Mouse (Mus musculus): Measurements from ENCODE around the gene Rpl19.
A peak's percentile ranks its signal among the peaks of the same experiment; 100 is the strongest.

Gene Rpl19

DNA sequence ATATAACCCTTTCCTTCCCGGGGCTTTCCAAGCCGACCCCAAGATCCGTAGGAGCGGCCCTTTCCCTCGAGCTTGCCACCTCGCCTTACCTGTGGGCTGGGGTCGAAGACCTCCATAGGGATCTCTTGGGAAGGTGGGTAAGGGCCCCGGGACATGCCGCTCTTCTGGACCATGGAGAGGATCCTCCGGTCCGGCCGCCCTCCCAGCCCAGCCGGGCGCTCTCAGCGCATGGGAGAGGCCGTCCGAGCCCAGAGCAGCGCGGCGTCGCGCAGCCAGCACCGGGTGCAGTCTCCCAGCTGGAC lies 4.3 kb upstream of the Rpl19 start:
- no peak for DNase-seq (ENCODE audit: low read depth, low spot score)

GRCm38 (mm10) chr11:98022555-98023371 lies 3.7 kb upstream of the Rpl19 start, which contains the start of gene Cacnb1:
Gene Cacnb1, minus strand, starts transcription at chr11:98023034.
- DNase-seq (ENCODE audit: low read depth, low spot score) = peak; percentile 43

GRCm38 (mm10) chr11:98024516-98024915 lies 2.0 kb upstream of the Rpl19 start:
- no peak for DNase-seq (ENCODE audit: low read depth, low spot score)

DNA sequence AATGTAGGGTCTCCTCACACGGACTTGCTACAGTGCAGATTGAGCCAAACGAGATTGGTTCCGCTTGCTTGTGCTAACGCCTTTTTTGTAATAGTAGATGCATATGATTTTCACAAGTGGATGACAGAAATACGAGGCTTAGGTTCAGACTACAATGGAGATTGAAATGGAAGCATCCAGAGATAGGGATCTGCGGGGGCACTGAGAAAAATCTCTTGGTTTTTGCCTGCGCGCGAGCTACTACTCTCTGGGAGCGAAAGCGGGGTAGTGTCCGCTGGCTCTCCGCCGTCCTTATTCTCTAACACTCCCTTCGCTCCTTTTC lies 301 bp upstream of the Rpl19 start:
- DNase-seq (ENCODE audit: low read depth, low spot score) = no peak

DNA sequence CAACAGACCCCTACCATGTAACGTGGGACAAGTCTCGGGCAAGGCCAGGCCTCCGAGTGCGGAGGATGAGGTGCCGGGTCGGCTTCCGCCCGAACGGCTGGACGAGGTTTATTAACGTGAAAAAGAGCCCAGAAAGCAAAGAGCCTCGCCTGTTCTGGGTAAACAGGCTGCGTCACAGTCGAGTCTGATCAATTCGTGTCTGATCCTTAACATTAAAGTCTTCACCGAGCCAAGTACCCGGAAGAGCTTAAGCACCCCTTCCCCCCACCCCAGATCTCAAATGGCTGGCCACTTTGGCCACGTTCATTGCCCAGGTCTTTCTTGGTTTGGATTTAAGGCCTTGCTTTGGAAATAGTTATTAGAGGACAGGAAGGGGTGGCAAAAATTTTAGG lies 783 bp downstream of the Rpl19 start:
- no peak for DNase-seq (ENCODE audit: low read depth, low spot score)

- no peak for DNase-seq (ENCODE audit: low read depth, low spot score)
These were observed 1.3 kb downstream of the Rpl19 start for GRCm38 (mm10) chr11:98027785-98028184.

DNA sequence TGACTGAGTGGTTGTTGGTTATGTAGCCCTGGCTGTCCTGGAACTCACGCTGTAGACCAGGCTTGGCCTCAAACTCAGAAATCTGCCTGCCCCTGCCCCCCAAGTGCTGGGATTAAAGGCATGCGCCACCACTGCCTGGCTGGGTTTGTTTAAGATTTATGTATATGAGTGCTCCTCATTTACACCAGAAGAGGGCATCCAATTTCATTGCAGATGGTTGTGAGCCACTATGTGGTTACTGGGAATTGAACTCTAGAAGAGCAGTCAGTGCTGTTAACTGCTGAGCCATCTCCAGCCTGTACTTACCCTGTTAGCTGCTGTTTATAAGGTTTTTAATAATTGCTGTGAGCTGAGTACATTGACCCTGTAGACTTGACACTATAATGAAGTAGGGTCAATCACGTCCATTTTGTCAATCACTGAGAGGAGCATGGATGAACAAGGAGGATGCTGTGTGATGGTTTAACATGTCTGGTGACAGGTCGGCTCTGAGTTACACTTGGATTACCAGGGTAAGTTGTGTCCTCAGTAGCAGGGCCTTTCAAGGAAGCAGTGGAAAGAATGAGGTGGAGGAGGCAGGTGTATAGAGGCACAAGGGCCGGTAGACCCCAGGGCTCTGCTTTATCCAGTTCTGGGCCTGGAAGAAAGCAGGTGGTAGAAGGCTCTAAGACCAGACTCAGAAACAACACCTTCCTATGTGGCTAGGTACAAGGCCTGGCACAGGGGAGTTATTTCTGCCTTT lies 4.4 kb downstream of the Rpl19 start:
- no peak for DNase-seq (ENCODE audit: low read depth, low spot score)

DNA sequence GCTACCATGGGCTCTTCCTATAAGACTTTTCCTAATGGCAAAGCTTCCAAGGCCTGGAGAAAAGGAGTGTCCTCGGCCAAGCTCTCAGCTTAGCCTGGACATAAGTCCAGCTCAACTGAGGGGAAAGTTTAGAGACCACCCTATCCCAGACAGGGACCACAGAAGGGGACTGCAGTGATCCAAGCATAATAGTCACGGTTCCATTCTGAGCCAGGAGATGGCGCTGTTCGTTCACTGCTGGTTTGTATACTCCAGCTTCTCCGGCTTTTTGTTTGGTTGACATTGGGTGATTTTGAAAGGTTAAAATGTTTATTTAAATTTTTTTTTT lies 4.9 kb downstream of the Rpl19 start:
- DNase-seq (ENCODE audit: low read depth, low spot score) = peak; percentile 86

GRCm38 (mm10) chr11:98034061-98034460 lies 7.6 kb downstream of the Rpl19 start:
- no peak for DNase-seq (ENCODE audit: low read depth, low spot score)

DNA sequence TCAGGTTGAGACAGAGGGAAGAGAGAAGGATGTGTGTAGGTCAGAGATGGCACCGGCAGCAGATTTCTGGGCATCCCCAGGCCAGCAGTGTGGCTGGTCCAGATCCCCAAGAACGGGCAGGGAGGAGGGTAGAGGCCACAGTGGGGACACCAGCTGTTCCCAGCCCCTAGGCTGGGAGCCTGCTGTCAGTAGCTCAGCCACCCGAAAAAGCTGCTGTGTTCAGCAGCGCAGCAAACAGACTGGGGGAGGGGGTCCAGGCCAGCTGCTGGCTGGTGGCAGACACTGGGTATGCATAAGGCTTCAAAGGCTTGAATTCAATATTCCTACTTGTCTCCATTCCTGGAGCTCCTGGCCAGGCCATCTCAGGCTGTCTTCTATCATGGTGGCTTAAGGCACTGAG lies 8.3 kb downstream of the Rpl19 start:
- DNase-seq (ENCODE audit: low read depth, low spot score) = no peak

- peak; percentile 55 for DNase-seq (ENCODE audit: low read depth, low spot score)
These were observed 9.5 kb downstream of the Rpl19 start for GRCm38 (mm10) chr11:98035977-98036377.

GRCm38 (mm10) chr11:98037871-98038270 lies 11.4 kb downstream of the Rpl19 start:
- DNase-seq (ENCODE audit: low read depth, low spot score) = no peak

- no peak for DNase-seq (ENCODE audit: low read depth, low spot score)
These were observed 14.5 kb downstream of the Rpl19 start for GRCm38 (mm10) chr11:98040975-98041374.

- DNase-seq (ENCODE audit: low read depth, low spot score) = no peak
These were observed 16.2 kb downstream of the Rpl19 start for GRCm38 (mm10) chr11:98042741-98043140.

DNA sequence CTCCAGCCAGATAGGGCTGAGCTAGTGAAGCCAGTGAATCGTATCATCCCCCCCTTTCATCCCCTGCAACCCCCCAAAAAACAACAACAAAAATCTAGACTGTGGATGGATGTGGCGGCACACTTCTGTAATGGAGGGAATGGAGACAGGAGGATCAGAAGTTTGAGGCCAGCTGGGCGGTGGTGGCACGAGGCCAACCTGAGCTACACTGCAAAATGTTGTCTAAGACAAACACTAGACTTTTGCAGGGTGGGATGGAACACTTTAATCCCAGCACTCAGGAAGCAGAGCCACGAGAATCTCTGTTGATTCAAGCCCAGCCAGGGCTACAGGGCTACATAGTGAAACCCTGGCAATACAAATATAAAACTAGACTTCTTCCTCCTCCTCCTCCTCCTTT lies 17.6 kb downstream of the Rpl19 start:
- no peak for DNase-seq (ENCODE audit: low read depth, low spot score)

DNA sequence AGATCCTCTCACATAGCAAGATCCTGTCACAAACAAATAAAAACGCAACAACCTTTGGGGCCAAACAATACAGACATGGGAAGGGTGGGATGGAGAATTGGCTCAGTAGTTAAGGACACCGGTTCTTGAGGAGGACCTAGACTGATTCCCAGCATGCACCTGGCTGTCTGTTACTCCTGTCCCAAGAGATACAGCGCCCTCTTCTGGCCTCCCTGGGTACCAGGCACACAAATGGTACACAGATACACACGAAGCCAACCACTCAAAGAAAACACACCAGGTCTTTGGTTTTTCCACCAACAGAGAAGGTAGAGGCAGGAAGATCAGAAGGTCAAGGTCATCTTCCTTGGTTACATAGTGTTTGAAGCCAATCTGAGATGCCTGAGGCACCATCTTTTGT lies 19.1 kb downstream of the Rpl19 start:
- DNase-seq (ENCODE audit: low read depth, low spot score) = no peak

DNA sequence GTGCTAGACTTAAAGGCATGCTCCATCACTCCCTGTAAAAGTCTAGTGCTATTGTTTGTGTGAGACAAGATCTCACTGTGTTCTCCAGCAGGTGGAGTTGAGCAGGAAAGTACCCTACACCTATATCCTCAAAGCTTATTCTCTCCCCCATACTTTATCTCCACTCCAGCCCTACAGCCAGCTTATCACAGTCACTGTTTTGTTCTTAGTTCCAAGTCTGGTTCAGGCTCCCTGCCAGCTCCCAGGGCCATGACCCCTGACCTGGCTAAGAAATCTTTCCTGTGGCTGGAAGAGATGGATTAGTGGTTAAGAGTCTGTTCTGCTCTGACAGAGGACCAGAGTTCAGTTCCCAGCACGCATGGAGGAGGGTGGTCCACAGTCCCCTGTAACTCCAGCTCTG lies 20.0 kb downstream of the Rpl19 start:
- no peak for DNase-seq (ENCODE audit: low read depth, low spot score)

DNA sequence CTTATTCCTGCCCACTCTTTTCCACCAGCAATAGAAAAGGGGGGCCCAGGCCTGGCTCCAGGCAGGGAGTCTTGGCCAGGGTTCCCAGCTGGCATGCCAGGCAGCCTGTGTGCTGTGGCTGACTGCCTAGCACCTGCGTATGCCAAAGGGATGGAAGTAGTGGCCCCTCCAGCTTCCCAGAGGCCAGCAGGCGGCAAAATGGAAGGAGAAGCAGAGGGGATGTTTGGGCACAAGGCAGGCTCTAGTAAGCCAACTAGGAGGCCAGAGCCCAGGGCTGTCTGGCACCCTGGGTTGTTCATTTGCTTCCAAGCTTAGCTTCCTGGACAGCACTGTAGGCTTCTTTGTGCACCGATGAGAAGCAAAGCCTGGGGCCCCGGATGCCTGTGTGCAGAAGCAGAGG lies 21.2 kb downstream of the Rpl19 start:
- DNase-seq (ENCODE audit: low read depth, low spot score) = no peak

- no peak for DNase-seq (ENCODE audit: low read depth, low spot score)
These were observed 23.4 kb downstream of the Rpl19 start for GRCm38 (mm10) chr11:98049672-98050519.

DNA sequence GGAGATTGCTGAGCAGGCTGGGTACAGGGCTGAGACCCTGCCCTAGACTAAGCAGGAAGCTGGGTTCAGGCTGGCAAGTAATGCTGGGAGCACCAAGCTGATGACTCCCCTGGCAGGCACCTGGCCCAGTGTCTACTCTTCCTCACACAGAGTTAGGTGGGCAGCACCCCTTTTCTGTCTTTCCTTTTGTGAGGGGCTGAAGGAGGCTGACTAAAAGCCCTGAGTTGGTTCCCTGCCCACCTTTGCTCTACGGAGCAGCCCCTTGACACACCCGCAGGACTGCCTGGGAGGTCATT lies 24.0 kb downstream of the Rpl19 start:
- no peak for DNase-seq (ENCODE audit: low read depth, low spot score)

DNA sequence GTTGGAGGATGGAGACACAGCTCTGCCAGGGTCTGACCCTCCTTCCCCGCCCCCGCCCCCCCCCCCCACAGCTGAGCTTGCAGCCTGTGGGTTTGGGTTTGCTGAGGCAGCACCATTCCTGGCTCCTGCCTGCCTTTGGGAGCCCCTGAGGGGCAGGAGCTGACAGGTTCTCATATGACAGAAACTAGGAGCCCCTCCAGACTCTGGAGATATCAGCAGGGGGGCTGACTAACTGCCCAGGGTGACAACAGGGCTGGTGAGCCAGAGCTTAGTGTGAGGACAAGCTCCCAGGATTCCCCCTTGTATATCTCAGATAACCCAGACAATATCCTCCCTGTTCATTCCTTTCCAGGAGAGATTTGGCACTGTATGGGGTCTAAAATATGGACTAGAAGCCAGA lies 24.4 kb downstream of the Rpl19 start:
- no peak for DNase-seq (ENCODE audit: low read depth, low spot score)

- DNase-seq (ENCODE audit: low read depth, low spot score) = no peak
These were observed 25.2 kb downstream of the Rpl19 start for GRCm38 (mm10) chr11:98051611-98052128.
